Mouse (Mus musculus): ENCODE measurements around the gene Slc38a4. TPM values are rescaled to one million over a fixed set of nuclear protein-coding genes. Genes with fewer than 3 reads are reported as not detected.

The Slc38a4 gene
- polyA plus RNA-seq, 1 experiment from 2014 or later: 70.0 TPM

DNA sequence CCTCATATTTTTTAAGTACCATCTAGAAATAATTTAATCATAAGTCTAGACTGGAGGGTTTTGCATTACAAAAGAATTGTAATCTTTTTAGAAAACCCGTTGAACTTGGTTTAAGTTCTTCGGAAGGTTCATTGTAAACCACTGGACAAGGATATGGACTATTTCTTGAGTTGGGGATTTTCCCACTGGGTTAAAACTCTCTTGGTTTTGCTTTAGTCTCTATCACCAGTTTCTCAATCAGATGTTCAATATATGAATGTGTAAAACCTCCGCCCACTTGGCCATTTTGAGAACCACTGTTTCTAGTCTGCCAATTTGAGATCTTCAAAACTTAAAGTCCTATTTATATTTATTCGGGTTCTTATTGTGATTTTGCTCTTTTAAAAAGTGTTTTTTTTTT, 25.6 kb downstream of the Slc38a4 start:
- H3K4me2 ChIP-seq: no peak overlapping the region
- WGBS: 90% methylated on average over 4 of the region's 4 CpGs
- no peaks in the 10 kb centered on the region for H3K36me3 ChIP-seq

GRCm38 (mm10) chr15:97029064-97029791, 26.5 kb downstream of the Slc38a4 start:
- Histone ChIP-seq H3K4me1 (peaks cover 16% of the 10 kb centered on the region; the same call in 1 of the 2 replicates), H3K9me3 (no peaks in the 10 kb centered on the region), H3K36me3 (no peaks in the 10 kb centered on the region), H3K9ac (no peak overlapping the region), H3K4me2 (no peak overlapping the region), H3K27me3 (no peaks in the 10 kb centered on the region), H3K27ac (no peak overlapping the region), H3K4me3 (no peak overlapping the region)
- ATAC-seq (ENCODE audit: borderline replicate concordance, extremely low read depth, low FRiP score, low TSS enrichment): no peak
- 79% methylated on average over 9 of the region's 9 CpGs for WGBS

More for the DNA sequence above, 25.6 kb downstream of the Slc38a4 start:
- no peaks in the 10 kb centered on the region for H3K27me3 ChIP-seq
- H3K4me1 ChIP-seq: peaks cover 17% of the 10 kb centered on the region; the same call in 1 of the 2 replicates
- no peak overlapping the region for H3K9ac ChIP-seq
- no peaks in the 10 kb centered on the region for H3K9me3 ChIP-seq
- H3K4me3 ChIP-seq: no peak overlapping the region
- no peak for ATAC-seq (ENCODE audit: borderline replicate concordance, extremely low read depth, low FRiP score, low TSS enrichment)
- H3K27ac ChIP-seq: no peak overlapping the region

GRCm38 (mm10) chr15:97028651-97029050, 27.1 kb downstream of the Slc38a4 start:
- Histone ChIP-seq H3K9ac (no peak overlapping the region), H3K27me3 (no peaks in the 10 kb centered on the region), H3K4me1 (peaks cover 13% of the 10 kb centered on the region; the same call in 1 of the 2 replicates), H3K36me3 (no peaks in the 10 kb centered on the region), H3K4me3 (no peak overlapping the region), H3K9me3 (no peaks in the 10 kb centered on the region), H3K4me2 (no peak overlapping the region), H3K27ac (no peak overlapping the region)
- peak; percentile 59; the same call in 1 of the 2 replicates for ATAC-seq (ENCODE audit: borderline replicate concordance, extremely low read depth, low FRiP score, low TSS enrichment)
- 40% methylated on average over 11 of the region's 11 CpGs for WGBS

DNA sequence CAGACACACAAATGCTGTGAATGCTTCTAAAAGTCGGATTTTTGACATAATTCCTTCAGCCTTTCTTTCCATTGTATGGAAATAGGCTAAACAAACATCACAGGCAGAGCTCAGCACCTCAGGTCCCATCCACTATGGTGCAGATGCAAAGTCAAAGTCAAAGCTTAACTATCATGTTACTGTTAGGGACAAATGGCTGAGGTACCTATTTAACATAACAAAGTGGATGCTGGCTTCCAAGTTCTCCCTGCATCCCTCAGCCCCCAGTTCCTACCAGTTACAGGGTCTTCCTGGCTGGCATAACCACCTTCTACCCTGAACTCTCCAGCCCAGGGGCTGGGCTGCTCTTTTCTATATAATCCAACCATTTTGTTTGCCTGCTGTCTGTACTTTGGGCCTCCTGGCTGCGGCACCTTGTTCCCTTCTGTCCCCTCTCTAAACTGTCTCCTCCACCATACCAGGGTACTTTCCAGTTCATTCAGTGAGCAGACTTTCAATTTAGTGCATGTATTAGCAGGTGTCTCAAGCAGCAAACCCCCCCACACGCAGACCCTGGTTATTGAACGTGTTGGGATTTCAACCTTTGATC, 27.6 kb downstream of the Slc38a4 start:
- no peaks in the 10 kb centered on the region for H3K36me3 ChIP-seq
- H3K9me3 ChIP-seq: no peaks in the 10 kb centered on the region
- 0 out of 2 replicates have a peak, but pooled peaks cover 9% of the 10 kb centered on the region for H3K4me1 ChIP-seq
- WGBS: 27% methylated on average over 4 of the region's 4 CpGs
- no peak overlapping the region for H3K27ac ChIP-seq
- no peak overlapping the region for H3K9ac ChIP-seq
- H3K4me3 ChIP-seq: no peak overlapping the region
- no peaks in the 10 kb centered on the region for H3K27me3 ChIP-seq
- ATAC-seq (ENCODE audit: borderline replicate concordance, extremely low read depth, low FRiP score, low TSS enrichment): no peak
- no peak overlapping the region for H3K4me2 ChIP-seq

- H3K27ac ChIP-seq: no peak overlapping the region
- 0 out of 2 replicates have a peak, but pooled peaks cover 9% of the 10 kb centered on the region for H3K4me1 ChIP-seq
- no peaks in the 10 kb centered on the region for H3K27me3 ChIP-seq
- H3K36me3 ChIP-seq: no peaks in the 10 kb centered on the region
- H3K9ac ChIP-seq: no peak overlapping the region
- WGBS: 36% methylated on average over 6 of the region's 6 CpGs
- H3K4me2 ChIP-seq: no peak overlapping the region
- ATAC-seq (ENCODE audit: borderline replicate concordance, extremely low read depth, low FRiP score, low TSS enrichment): no peak
- H3K4me3 ChIP-seq: no peak overlapping the region
- H3K9me3 ChIP-seq: no peaks in the 10 kb centered on the region
These were observed 29.1 kb downstream of the Slc38a4 start for GRCm38 (mm10) chr15:97026670-97027069.

- Histone ChIP-seq H3K36me3 (no peaks in the 10 kb centered on the region), H3K4me3 (no peak overlapping the region), H3K9ac (no peak overlapping the region), H3K9me3 (no peaks in the 10 kb centered on the region), H3K27ac (no peak overlapping the region), H3K4me2 (no peak overlapping the region), H3K27me3 (no peaks in the 10 kb centered on the region), H3K4me1 (peaks cover 7% of the 10 kb centered on the region; the same call in 1 of the 2 replicates)
- WGBS: 49% methylated on average over 3 of the region's 6 CpGs
- ATAC-seq (ENCODE audit: borderline replicate concordance, extremely low read depth, low FRiP score, low TSS enrichment): no peak
These were observed 33.0 kb downstream of the Slc38a4 start for GRCm38 (mm10) chr15:97022764-97023163.

GRCm38 (mm10) chr15:97022213-97022612, 33.5 kb downstream of the Slc38a4 start:
- Histone ChIP-seq H3K9me3 (no peaks in the 10 kb centered on the region), H3K9ac (no peak overlapping the region), H3K4me3 (no peak overlapping the region), H3K4me2 (no peak overlapping the region), H3K27me3 (no peaks in the 10 kb centered on the region), H3K27ac (no peak overlapping the region), H3K36me3 (no peaks in the 10 kb centered on the region), H3K4me1 (peaks cover 4% of the 10 kb centered on the region; the same call in 1 of the 2 replicates)
- no peak for ATAC-seq (ENCODE audit: borderline replicate concordance, extremely low read depth, low FRiP score, low TSS enrichment)
- 90% methylated on average over 2 of the region's 2 CpGs for WGBS

- Histone ChIP-seq H3K27ac (no peak overlapping the region), H3K9ac (no peak overlapping the region), H3K27me3 (no peaks in the 10 kb centered on the region), H3K4me2 (no peak overlapping the region), H3K4me1 (peaks cover 4% of the 10 kb centered on the region; the same call in 1 of the 2 replicates), H3K4me3 (no peak overlapping the region), H3K9me3 (no peaks in the 10 kb centered on the region), H3K36me3 (no peaks in the 10 kb centered on the region)
- WGBS: 70% methylated on average over 6 of the region's 6 CpGs
- no peak for ATAC-seq (ENCODE audit: borderline replicate concordance, extremely low read depth, low FRiP score, low TSS enrichment)
These were observed 35.5 kb downstream of the Slc38a4 start for GRCm38 (mm10) chr15:97020221-97020620.

DNA sequence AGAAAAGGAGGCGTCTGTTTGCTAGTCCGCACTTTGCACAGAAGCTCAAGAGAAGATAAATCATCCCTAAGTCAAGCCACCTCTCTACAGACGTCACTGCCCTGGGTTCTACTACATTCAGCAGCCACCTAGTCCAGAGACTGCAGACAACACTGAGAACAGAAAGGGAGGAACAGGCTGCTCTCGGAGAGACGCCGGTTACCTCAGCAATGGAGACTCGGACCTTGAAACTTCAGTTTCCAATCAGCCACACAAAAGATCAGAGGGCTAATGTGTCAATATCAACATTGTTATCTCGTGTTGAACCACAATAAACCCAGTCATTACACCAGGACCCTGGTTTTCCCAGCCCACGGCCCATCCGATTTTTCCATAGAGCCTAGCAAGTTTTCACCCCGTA, 36.4 kb downstream of the Slc38a4 start:
- Histone ChIP-seq H3K9ac (no peak overlapping the region), H3K4me2 (peak overlapping the region; percentile 28), H3K36me3 (0 out of 2 replicates have a peak, but pooled peaks cover 2% of the 10 kb centered on the region), H3K27me3 (no peaks in the 10 kb centered on the region), H3K27ac (no peak overlapping the region), H3K4me1 (peaks cover 4% of the 10 kb centered on the region; the same call in 1 of the 2 replicates), H3K4me3 (peak overlapping the region; percentile 4; the same call in 1 of the 2 replicates), H3K9me3 (no peaks in the 10 kb centered on the region)
- WGBS: 54% methylated on average over 11 of the region's 11 CpGs
- ATAC-seq (ENCODE audit: borderline replicate concordance, extremely low read depth, low FRiP score, low TSS enrichment): no peak

DNA sequence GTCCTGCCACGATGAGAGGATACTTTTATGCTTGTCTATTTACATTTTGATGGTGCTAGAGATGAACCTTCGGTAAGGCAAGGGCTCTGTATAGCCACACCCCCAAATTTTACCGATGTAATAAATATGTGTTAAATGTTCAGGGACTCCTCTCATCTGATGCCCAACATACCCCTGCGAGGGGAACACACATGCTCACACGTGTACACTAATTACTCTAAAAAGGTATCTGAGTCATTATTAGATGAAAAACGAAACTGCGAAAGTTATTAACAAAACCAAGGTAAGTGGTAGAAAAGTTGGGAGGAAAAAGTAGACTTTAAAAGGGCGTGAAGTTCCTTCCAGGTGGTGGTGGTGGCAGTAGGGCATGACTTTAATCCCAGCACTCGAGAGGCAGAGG, 38.6 kb downstream of the Slc38a4 start:
- 81% methylated on average over 9 of the region's 9 CpGs for WGBS
- Histone ChIP-seq H3K9me3 (no peaks in the 10 kb centered on the region), H3K4me2 (no peak overlapping the region), H3K4me1 (peaks cover 4% of the 10 kb centered on the region; the same call in 1 of the 2 replicates), H3K27me3 (no peaks in the 10 kb centered on the region), H3K27ac (no peak overlapping the region), H3K4me3 (no peak overlapping the region), H3K36me3 (0 out of 2 replicates have a peak, but pooled peaks cover 5% of the 10 kb centered on the region), H3K9ac (no peak overlapping the region)
- no peak for ATAC-seq (ENCODE audit: borderline replicate concordance, extremely low read depth, low FRiP score, low TSS enrichment)

GRCm38 (mm10) chr15:97015036-97015596, 40.6 kb downstream of the Slc38a4 start:
- Histone ChIP-seq H3K36me3 (0 out of 2 replicates have a peak, but pooled peaks cover 5% of the 10 kb centered on the region), H3K4me3 (no peak overlapping the region), H3K27ac (no peak overlapping the region), H3K4me1 (no peaks in the 10 kb centered on the region; the same call in 1 of the 2 replicates), H3K4me2 (no peak overlapping the region), H3K27me3 (no peaks in the 10 kb centered on the region), H3K9ac (no peak overlapping the region), H3K9me3 (no peaks in the 10 kb centered on the region)
- 73% methylated on average over 12 of the region's 12 CpGs for WGBS
- no peak for ATAC-seq (ENCODE audit: borderline replicate concordance, extremely low read depth, low FRiP score, low TSS enrichment)

Data from lung, embryonic 15.5 days (tissue).